ENCODE assay signal across 7 mouse cellular contexts in the genomic region with DNA sequence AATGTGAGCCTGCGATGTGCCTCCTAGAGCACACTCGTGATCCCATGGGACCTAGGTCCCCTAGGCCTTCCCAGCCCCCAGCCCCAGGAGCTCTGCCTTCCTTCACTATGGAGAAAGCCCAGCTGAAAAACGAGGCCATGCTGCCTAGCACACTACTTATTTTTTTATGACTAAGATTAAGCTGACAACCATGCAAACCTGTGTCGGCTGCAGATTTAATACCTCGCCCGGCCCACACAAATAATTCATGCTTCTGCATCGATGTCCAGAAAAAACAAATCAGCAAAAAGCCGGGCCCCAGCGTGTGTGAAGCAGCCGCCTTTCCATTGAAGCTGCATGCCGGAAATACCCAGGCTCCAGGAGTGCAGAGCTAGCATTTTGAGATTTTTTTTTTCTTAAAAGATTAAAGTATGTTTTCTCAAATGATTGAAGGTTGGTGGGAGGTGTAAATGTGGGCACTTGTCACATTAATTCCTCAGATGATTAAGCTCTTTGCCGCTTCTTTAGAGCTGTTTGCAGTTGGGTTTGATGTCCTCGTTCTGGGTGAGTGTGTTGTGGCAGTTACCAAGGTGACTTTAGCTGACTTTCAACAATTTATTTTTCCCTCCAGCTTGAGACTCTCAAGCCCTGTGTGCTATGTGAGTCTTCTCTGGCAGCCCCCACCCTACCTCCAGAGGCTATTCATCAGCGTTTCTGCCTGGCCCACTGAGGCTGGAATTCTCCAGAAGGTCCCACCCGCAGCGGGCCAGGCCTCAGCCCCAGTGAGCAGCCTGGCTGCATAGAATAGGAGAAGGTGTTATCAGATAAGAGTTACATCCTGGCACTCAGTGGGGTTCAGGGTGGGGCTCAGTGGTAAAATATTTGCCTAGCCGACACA. TPM values are rescaled to one million over a fixed set of nuclear protein-coding genes. Genes with fewer than 3 reads are reported as not detected.
DNase-seq lines count a peak whose midpoint lies in the region; ATAC-seq lines count a peak whose summit lies in the region.

No protein-coding gene starts in this region.

- H3K4me3 ChIP-seq in embryonic facial prominence, embryonic 15.5 days (replicated peaks), result no peak overlapping the region
- H3K4me3 ChIP-seq in neural tube, embryonic 13.5 days, result no peak overlapping the region

- WGBS in embryonic facial prominence, embryonic 15.5 days, result 39% methylated on average over 17 of the region's 17 CpGs
- 18% methylated on average over 17 of the region's 17 CpGs for WGBS in neural tube, embryonic 13.5 days

- H3K27ac ChIP-seq in embryonic facial prominence, embryonic 15.5 days (replicated peaks), result peak overlapping the region; percentile 83
- H3K27ac ChIP-seq in neural tube, embryonic 13.5 days (replicated peaks), result peak overlapping the region; percentile 91

- H3K4me1 ChIP-seq in embryonic facial prominence, embryonic 15.5 days, result peaks cover 25% of the 10 kb centered on the region
- peaks cover 51% of the 10 kb centered on the region for H3K4me1 ChIP-seq in neural tube, embryonic 13.5 days (replicated peaks)

- no peak overlapping the region for H3K9ac ChIP-seq in embryonic facial prominence, embryonic 15.5 days
- peak overlapping the region; percentile 52 for H3K9ac ChIP-seq in neural tube, embryonic 13.5 days

- H3K9me3 ChIP-seq in embryonic facial prominence, embryonic 15.5 days (replicated peaks), result no peaks in the 10 kb centered on the region
- no peaks in the 10 kb centered on the region for H3K9me3 ChIP-seq in neural tube, embryonic 13.5 days

- DNase-seq in retina, postnatal 1 day, result peak; percentile 38
- no peak for DNase-seq in retina, embryonic 14.5 days (ENCODE audit: low spot score)
- peak; percentile 58 to 71 for DNase-seq in kidney, postnatal 4 days
- DNase-seq in cerebellum, adult 11 months, result no peak
- DNase-seq in layer of hippocampus, adult 9-10 months (ENCODE audit: low spot score), result no peak

- ATAC-seq in embryonic facial prominence, embryonic 15.5 days (ENCODE audit: insufficient number of reproducible peaks, low FRiP score, low TSS enrichment, low read depth), result no peak
- peak; percentile 76 for ATAC-seq in neural tube, embryonic 13.5 days (ENCODE audit: low read depth)

- H3K27me3 ChIP-seq in embryonic facial prominence, embryonic 15.5 days, result no peaks in the 10 kb centered on the region
- no peaks in the 10 kb centered on the region for H3K27me3 ChIP-seq in neural tube, embryonic 13.5 days

- peaks cover 33% of the 10 kb centered on the region for H3K36me3 ChIP-seq in embryonic facial prominence, embryonic 15.5 days
- peaks cover 39% of the 10 kb centered on the region for H3K36me3 ChIP-seq in neural tube, embryonic 13.5 days

- H3K4me2 ChIP-seq in embryonic facial prominence, embryonic 15.5 days (replicated peaks), result no peak overlapping the region
- no peak overlapping the region for H3K4me2 ChIP-seq in neural tube, embryonic 13.5 days

RNA-seq across cellular contexts. Expression of gene Trim8, which starts 30.9 kb away (rescaled TPM):
- polyA plus RNA-seq in embryonic facial prominence, embryonic 15.5 days (2015; fragmentation: Nextera tagmentation; extraction: Ambion mirVana), result 20.7 and 21.7 TPM in 2 replicates
- 26.5 and 30.4 TPM in 2 replicates for polyA plus RNA-seq in neural tube, embryonic 13.5 days (2015; fragmentation: Nextera tagmentation; extraction: Ambion mirVana)

Comparison
In these comparisons a context has a peak if more than half of its experiments do, and no peak if none do; other contexts are left out.
1. DNase-seq: peak in retina, postnatal 1 day (single experiment) and kidney, postnatal 4 days (2 of 2); none in retina, embryonic 14.5 days (single experiment), cerebellum, adult 11 months (single experiment) and layer of hippocampus, adult 9-10 months (single experiment).